12 mouse cellular contexts compared by ENCODE assay signal in genomic region chr2:103690828-103691227, GRCm38 (mm10).
DNase-seq lines count a peak whose midpoint lies in the region; ATAC-seq lines count a peak whose summit lies in the region.
"Had no signal": no experiment of that assay in that cellular context is flagged by ENCODE, and none has a peak within 500 bp of the region (broad histone marks: within the 10 kb centered on the region; RNA-seq: fewer than 3 reads in every experiment).

No protein-coding gene starts in this region.

- intact Hi-C loops in heart, postnatal 36 days (cut with DNase I) = no loop called here
- intact Hi-C loops in gastrocnemius, postnatal 14 days (cut with DNase I; ENCODE audit: low total_unique reads) = no loop called here

- H3K9ac ChIP-seq in heart, embryonic 11.5 days (ENCODE audit: low read depth, low read length) = no peak overlapping the region
- no peak overlapping the region for H3K9ac ChIP-seq in embryonic facial prominence, embryonic 11.5 days (replicated peaks; ENCODE audit: low read length)
- no peak overlapping the region for H3K9ac ChIP-seq in hindbrain, embryonic 11.5 days (ENCODE audit: low read depth, low read length)
- H3K9ac ChIP-seq in midbrain, embryonic 13.5 days (replicated peaks) = no peak overlapping the region
- H3K9ac ChIP-seq in liver, embryonic 11.5 days (ENCODE audit: low read depth, low read length) = no peak overlapping the region
- H3K9ac ChIP-seq: liver, embryonic 15.5 days had no signal

- H3K27ac ChIP-seq in heart, embryonic 11.5 days (ENCODE audit: low read depth, low read length) = 0 out of 2 replicates have a peak overlapping the region, but pooled peaks have one; percentile 35
- H3K27ac ChIP-seq in embryonic facial prominence, embryonic 11.5 days (replicated peaks; ENCODE audit: low read depth, low read length) = 0 out of 2 replicates have a peak overlapping the region, but pooled peaks have one; percentile 13
- 0 out of 2 replicates have a peak overlapping the region, but pooled peaks have one; percentile 0 for H3K27ac ChIP-seq in hindbrain, embryonic 11.5 days (ENCODE audit: low read depth, low read length)
- peak overlapping the region; percentile 74 for H3K27ac ChIP-seq in midbrain, embryonic 13.5 days
- no peak overlapping the region for H3K27ac ChIP-seq in liver, embryonic 11.5 days (ENCODE audit: low read depth, low read length)
- H3K27ac ChIP-seq: liver, embryonic 15.5 days had no signal

- H3K27me3 ChIP-seq in heart, embryonic 11.5 days (ENCODE audit: control insufficient read depth, insufficient read depth, low read length) = no peaks in the 10 kb centered on the region
- no peaks in the 10 kb centered on the region for H3K27me3 ChIP-seq in embryonic facial prominence, embryonic 11.5 days (ENCODE audit: control insufficient read depth, insufficient read depth, low read length)
- no peaks in the 10 kb centered on the region for H3K27me3 ChIP-seq in hindbrain, embryonic 11.5 days (ENCODE audit: control insufficient read depth, insufficient read depth, low read length)
- H3K27me3 ChIP-seq in midbrain, embryonic 13.5 days = 0 out of 2 replicates have a peak, but pooled peaks cover 6% of the 10 kb centered on the region
- no peaks in the 10 kb centered on the region for H3K27me3 ChIP-seq in liver, embryonic 11.5 days (replicated peaks; ENCODE audit: control insufficient read depth, insufficient read depth, low read length)
- H3K27me3 ChIP-seq: liver, embryonic 15.5 days had no signal

- ATAC-seq in heart, embryonic 11.5 days (replicated peaks; ENCODE audit: insufficient number of reproducible peaks, low FRiP score, low TSS enrichment) = no peak
- no peak for ATAC-seq in embryonic facial prominence, embryonic 11.5 days (replicated peaks; ENCODE audit: insufficient number of reproducible peaks, low FRiP score, low TSS enrichment, low read depth)
- peak; percentile 47 for ATAC-seq in hindbrain, embryonic 11.5 days (ENCODE audit: low FRiP score)
- ATAC-seq in midbrain, embryonic 13.5 days = peak; percentile 38; the same call in 1 of the 2 replicates
- no peak for ATAC-seq in liver, embryonic 11.5 days (replicated peaks; ENCODE audit: low FRiP score)

- H3K4me1 ChIP-seq in heart, embryonic 11.5 days (ENCODE audit: control insufficient read depth, insufficient read depth, low read length) = peaks cover 8% of the 10 kb centered on the region
- no peaks in the 10 kb centered on the region; the same call in none of the 2 replicates for H3K4me1 ChIP-seq in embryonic facial prominence, embryonic 11.5 days (ENCODE audit: control insufficient read depth, insufficient read depth, low read length)
- H3K4me1 ChIP-seq in hindbrain, embryonic 11.5 days (replicated peaks; ENCODE audit: control insufficient read depth, insufficient read depth, low read length) = peaks cover 6% of the 10 kb centered on the region; the same call in 1 of the 2 replicates
- peaks cover 30% of the 10 kb centered on the region for H3K4me1 ChIP-seq in midbrain, embryonic 13.5 days (replicated peaks)
- H3K4me1 ChIP-seq in liver, embryonic 11.5 days (replicated peaks; ENCODE audit: control insufficient read depth, insufficient read depth, low read length) = no peaks in the 10 kb centered on the region

- no peak for DNase-seq in heart, postnatal 36 days
- DNase-seq in embryonic facial prominence, embryonic 11.5 days (ENCODE audit: low spot score) = no peak
- no peak for DNase-seq in hindbrain, embryonic 11.5 days (ENCODE audit: low spot score)
- no peak for DNase-seq in layer of hippocampus, adult 18-20 months (ENCODE audit: low spot score in 2 of 2)
- DNase-seq in liver, embryonic 11.5 days (ENCODE audit: low spot score) = no peak
- no peak for DNase-seq in gastrocnemius, postnatal 14 days
- DNase-seq: adrenal gland, adult 2 months; gastrocnemius, postnatal 25 days; thymus, postnatal 25 days had no signal

- 64% methylated on average over 5 of the region's 5 CpGs for WGBS in heart, embryonic 11.5 days (ENCODE audit: insufficient replicate concordance)
- 41% methylated on average over 5 of the region's 5 CpGs for WGBS in embryonic facial prominence, embryonic 11.5 days
- 52% methylated on average over 5 of the region's 5 CpGs for WGBS in hindbrain, embryonic 11.5 days
- 43% methylated on average over 5 of the region's 5 CpGs for WGBS in midbrain, embryonic 13.5 days
- WGBS in liver, embryonic 11.5 days = 71% methylated on average over 5 of the region's 5 CpGs

- peaks cover 2% of the 10 kb centered on the region; the same call in 1 of the 2 replicates for H3K36me3 ChIP-seq in heart, embryonic 11.5 days (ENCODE audit: control insufficient read depth, insufficient read depth, low read length)
- no peaks in the 10 kb centered on the region for H3K36me3 ChIP-seq in embryonic facial prominence, embryonic 11.5 days (replicated peaks; ENCODE audit: control insufficient read depth, insufficient read depth, low read depth, low read length)
- no peaks in the 10 kb centered on the region for H3K36me3 ChIP-seq in hindbrain, embryonic 11.5 days (ENCODE audit: control insufficient read depth, insufficient read depth, low read length)
- H3K36me3 ChIP-seq in midbrain, embryonic 13.5 days = no peaks in the 10 kb centered on the region
- H3K36me3 ChIP-seq in liver, embryonic 11.5 days (ENCODE audit: control insufficient read depth, insufficient read depth, low read length) = no peaks in the 10 kb centered on the region
- H3K36me3 ChIP-seq: liver, embryonic 15.5 days had no signal

- no peak overlapping the region for H3K4me3 ChIP-seq in heart, embryonic 11.5 days (ENCODE audit: low read depth, low read length)
- no peak overlapping the region for H3K4me3 ChIP-seq in embryonic facial prominence, embryonic 11.5 days (ENCODE audit: low read depth, low read length)
- H3K4me3 ChIP-seq in hindbrain, embryonic 11.5 days (ENCODE audit: low read depth, low read length) = no peak overlapping the region
- no peak overlapping the region for H3K4me3 ChIP-seq in midbrain, embryonic 13.5 days (replicated peaks)
- H3K4me3 ChIP-seq in liver, embryonic 11.5 days (ENCODE audit: low read depth, low read length) = no peak overlapping the region
- H3K4me3 ChIP-seq: liver, embryonic 15.5 days had no signal

- H3K4me2 ChIP-seq in heart, embryonic 11.5 days = no peak overlapping the region
- H3K4me2 ChIP-seq in embryonic facial prominence, embryonic 11.5 days (ENCODE audit: low read depth, low read length) = no peak overlapping the region
- no peak overlapping the region for H3K4me2 ChIP-seq in hindbrain, embryonic 11.5 days (replicated peaks; ENCODE audit: low read depth, low read length)
- H3K4me2 ChIP-seq in midbrain, embryonic 13.5 days (replicated peaks) = no peak overlapping the region
- H3K4me2 ChIP-seq in liver, embryonic 11.5 days = no peak overlapping the region
- H3K4me2 ChIP-seq: liver, embryonic 15.5 days had no signal

- H3K9me3 ChIP-seq in heart, embryonic 11.5 days (replicated peaks; ENCODE audit: control insufficient read depth, low read length) = no peaks in the 10 kb centered on the region
- H3K9me3 ChIP-seq in embryonic facial prominence, embryonic 11.5 days (replicated peaks; ENCODE audit: control insufficient read depth, low read length) = no peaks in the 10 kb centered on the region
- H3K9me3 ChIP-seq in hindbrain, embryonic 11.5 days (ENCODE audit: control insufficient read depth, low read length) = no peaks in the 10 kb centered on the region
- H3K9me3 ChIP-seq in midbrain, embryonic 13.5 days = no peaks in the 10 kb centered on the region; the same call in 1 of the 2 replicates
- no peaks in the 10 kb centered on the region for H3K9me3 ChIP-seq in liver, embryonic 11.5 days (ENCODE audit: control insufficient read depth, low read length)
- H3K9me3 ChIP-seq: liver, embryonic 15.5 days had no signal

Comparison
In these comparisons a context has a peak if more than half of its experiments do, and no peak if none do; other contexts are left out.
1. ATAC-seq: peak in hindbrain, embryonic 11.5 days (single experiment) and midbrain, embryonic 13.5 days (single experiment); none in heart, embryonic 11.5 days (single experiment), embryonic facial prominence, embryonic 11.5 days (single experiment) and liver, embryonic 11.5 days (single experiment).